Mouse (Mus musculus) hindbrain, embryonic 10.5 days (tissue): ENCODE measurements around the gene Caskin1. TPM values are rescaled to one million over a fixed set of nuclear protein-coding genes. Genes with fewer than 3 reads are reported as not detected.
A peak's percentile ranks its signal among the peaks of the same experiment; 100 is the strongest.

Experiments
- DNase-seq: peaks from one replicate; pipeline ENCODE4 v3.0.0-alpha.2; 2017; ENCODE audit warnings: low spot score
- H3K27ac ChIP-seq: fragments of 300-500 bp; sonication (generic); 2 replicates; pipeline ENCODE4 v1.5.1; 2016; ENCODE audit warnings: mild to moderate bottlenecking, moderate library complexity
- H3K27me3 ChIP-seq: fragments of 300-500 bp; sonication (generic); 2 replicates; pipeline ENCODE4 v1.6.1; 2016; ENCODE audit warnings: mild to moderate bottlenecking; ENCODE audit not compliant: poor library complexity, insufficient read depth, severe bottlenecking
- H3K36me3 ChIP-seq: fragments of 300-500 bp; sonication (generic); 2 replicates; pipeline ENCODE4 v1.6.1; 2016; ENCODE audit warnings: mild to moderate bottlenecking, moderate library complexity
- H3K4me1 ChIP-seq: fragments of 300-500 bp; sonication (generic); replicated peaks from 2 replicates; pipeline ENCODE4 v1.6.1; 2016; ENCODE audit warnings: mild to moderate bottlenecking
- H3K4me3 ChIP-seq: fragments of 300-500 bp; sonication (generic); 2 replicates; pipeline ENCODE4 v1.5.1; 2016; ENCODE audit warnings: mild to moderate bottlenecking, moderate library complexity
- H3K9me3 ChIP-seq: fragments of 300-500 bp; sonication (generic); 2 replicates; pipeline ENCODE4 v1.6.1; 2016; ENCODE audit warnings: mild to moderate bottlenecking, moderate library complexity
- WGBS: fragments of 180-500 bp; shearing (Covaris S2); methylation state at CpG from one replicate; pipeline ENCODE4 v1.1.7; 2016; 5-methylcytosine and 5-hydroxymethylcytosine counted together
- polyA plus RNA-seq: library from polyadenylated mRNA; unstranded; fragments of >200 nt; fragmentation: Nextera tagmentation; extraction: Ambion mirVana; gene quantifications from 2 replicates; pipeline ENCODE4 v1.2.1, GENCODE M21; 2016

Caskin1 gene
- polyA plus RNA-seq, 1 experiment from 2014 or later: 10.2 TPM

GRCm38 (mm10) chr17:24476022-24476776 lies 12.2 kb upstream of the Caskin1 start:
- peaks cover 52% of the 10 kb centered on the region for H3K4me1 ChIP-seq
- no peak for DNase-seq
- H3K27me3 ChIP-seq: no peaks in the 10 kb centered on the region
- peaks cover 59% of the 10 kb centered on the region for H3K36me3 ChIP-seq
- no peak overlapping the region for H3K27ac ChIP-seq
- H3K4me3 ChIP-seq: no peak overlapping the region
- 92% methylated on average over 10 of the region's 10 CpGs for WGBS
- no peaks in the 10 kb centered on the region for H3K9me3 ChIP-seq

GRCm38 (mm10) chr17:24477053-24477984 lies 11.1 kb upstream of the Caskin1 start:
- no peaks in the 10 kb centered on the region for H3K27me3 ChIP-seq
- no peak for DNase-seq
- H3K4me3 ChIP-seq: peak overlapping the region; percentile 82; the same call in 1 of the 2 replicates
- WGBS: 93% methylated on average over 20 of the region's 20 CpGs
- H3K36me3 ChIP-seq: peaks cover 54% of the 10 kb centered on the region
- H3K9me3 ChIP-seq: no peaks in the 10 kb centered on the region
- peaks cover 41% of the 10 kb centered on the region for H3K4me1 ChIP-seq
- no peak overlapping the region for H3K27ac ChIP-seq

GRCm38 (mm10) chr17:24477985-24478600 lies 10.3 kb upstream of the Caskin1 start:
- DNase-seq: no peak
- WGBS: 53% methylated on average over 11 of the region's 11 CpGs
- peak overlapping the region; percentile 82 for H3K4me3 ChIP-seq
- H3K9me3 ChIP-seq: no peaks in the 10 kb centered on the region
- peaks cover 46% of the 10 kb centered on the region for H3K36me3 ChIP-seq
- H3K27ac ChIP-seq: peak overlapping the region; percentile 99
- no peaks in the 10 kb centered on the region for H3K27me3 ChIP-seq
- H3K4me1 ChIP-seq: peaks cover 33% of the 10 kb centered on the region

GRCm38 (mm10) chr17:24478663-24479380 lies 9.6 kb upstream of the Caskin1 start, which contains the start of gene Mlst8:
Mlst8 (minus strand) TSS chr17:24479078.
- peak within 1 kb of the TSS; percentile 82 for H3K4me3 ChIP-seq
- H3K27ac ChIP-seq: peak within 1 kb of the TSS; percentile 99
- peaks cover 27% of the 10 kb centered on the region for H3K4me1 ChIP-seq
- DNase-seq: peak; percentile 98
- no peaks in the 10 kb centered on the region for H3K27me3 ChIP-seq
- WGBS: under 1% methylated on average over 48 of the region's 48 CpGs
- H3K36me3 ChIP-seq: peaks cover 40% of the 10 kb centered on the region
- H3K9me3 ChIP-seq: no peaks in the 10 kb centered on the region

GRCm38 (mm10) chr17:24479431-24479830 lies 9.0 kb upstream of the Caskin1 start:
- Histone ChIP-seq H3K27me3 (no peaks in the 10 kb centered on the region), H3K4me3 (peak overlapping the region; percentile 82), H3K9me3 (no peaks in the 10 kb centered on the region), H3K27ac (peak overlapping the region; percentile 99), H3K4me1 (peaks cover 24% of the 10 kb centered on the region), H3K36me3 (peaks cover 34% of the 10 kb centered on the region)
- 36% methylated on average over 1 of the region's 1 CpGs for WGBS
- DNase-seq: no peak

GRCm38 (mm10) chr17:24480201-24480826 lies 8.1 kb upstream of the Caskin1 start:
- DNase-seq: no peak
- no peaks in the 10 kb centered on the region for H3K9me3 ChIP-seq
- H3K27me3 ChIP-seq: no peaks in the 10 kb centered on the region
- H3K4me3 ChIP-seq: peak overlapping the region; percentile 82
- H3K36me3 ChIP-seq: peaks cover 25% of the 10 kb centered on the region
- peaks cover 26% of the 10 kb centered on the region for H3K4me1 ChIP-seq
- WGBS: 46% methylated on average over 3 of the region's 3 CpGs
- H3K27ac ChIP-seq: peak overlapping the region; percentile 29; the same call in 1 of the 2 replicates

- H3K4me1 ChIP-seq: peaks cover 31% of the 10 kb centered on the region
- peaks cover 2% of the 10 kb centered on the region; the same call in 1 of the 2 replicates for H3K27me3 ChIP-seq
- H3K36me3 ChIP-seq: peaks cover 16% of the 10 kb centered on the region
- no peak overlapping the region for H3K27ac ChIP-seq
- H3K9me3 ChIP-seq: no peaks in the 10 kb centered on the region
- no peak for DNase-seq
- 94% methylated on average over 20 of the region's 20 CpGs for WGBS
- H3K4me3 ChIP-seq: no peak overlapping the region
These were observed 7.2 kb upstream of the Caskin1 start for GRCm38 (mm10) chr17:24481027-24481815.

- Histone ChIP-seq H3K27me3 (peaks cover 23% of the 10 kb centered on the region), H3K36me3 (no peaks in the 10 kb centered on the region), H3K27ac (no peak overlapping the region), H3K9me3 (no peaks in the 10 kb centered on the region), H3K4me3 (no peak overlapping the region), H3K4me1 (peaks cover 26% of the 10 kb centered on the region)
- WGBS: 77% methylated on average over 3 of the region's 3 CpGs
- DNase-seq: no peak
These were observed 4.9 kb upstream of the Caskin1 start for GRCm38 (mm10) chr17:24483495-24483894.

GRCm38 (mm10) chr17:24485090-24485860 lies 3.1 kb upstream of the Caskin1 start:
- no peaks in the 10 kb centered on the region for H3K36me3 ChIP-seq
- peak overlapping the region; percentile 64 for H3K27ac ChIP-seq
- H3K27me3 ChIP-seq: peaks cover 39% of the 10 kb centered on the region
- DNase-seq: no peak
- H3K4me1 ChIP-seq: peaks cover 36% of the 10 kb centered on the region
- no peaks in the 10 kb centered on the region for H3K9me3 ChIP-seq
- H3K4me3 ChIP-seq: peak overlapping the region; percentile 24
- WGBS: 48% methylated on average over 11 of the region's 11 CpGs

GRCm38 (mm10) chr17:24488662-24489264 lies 362 bp downstream of the Caskin1 start:
- peaks cover 41% of the 10 kb centered on the region for H3K27me3 ChIP-seq
- no peaks in the 10 kb centered on the region for H3K9me3 ChIP-seq
- peaks cover 43% of the 10 kb centered on the region for H3K4me1 ChIP-seq
- DNase-seq: peak; percentile 71
- H3K4me3 ChIP-seq: peak overlapping the region; percentile 88
- WGBS: under 1% methylated on average over 76 of the region's 81 CpGs
- peak overlapping the region; percentile 92 for H3K27ac ChIP-seq
- no peaks in the 10 kb centered on the region for H3K36me3 ChIP-seq
